Mouse (Mus musculus) monocyte, adult 59 days (primary cell): Measurements from ENCODE around the gene Atp6v1fnb. TPM values are rescaled to one million over a fixed set of nuclear protein-coding genes. Genes with fewer than 3 reads are reported as not detected.

Experiments
- total RNA-seq, 2 experiments: library from RNA; stranded (reverse); gene quantifications; one replicate each; pipeline ENCODE4 v1.2.4; 2023

The Atp6v1fnb gene
- total RNA-seq, result 1 to 10 TPM; 2.5 to 3.1 TPM

DNA sequence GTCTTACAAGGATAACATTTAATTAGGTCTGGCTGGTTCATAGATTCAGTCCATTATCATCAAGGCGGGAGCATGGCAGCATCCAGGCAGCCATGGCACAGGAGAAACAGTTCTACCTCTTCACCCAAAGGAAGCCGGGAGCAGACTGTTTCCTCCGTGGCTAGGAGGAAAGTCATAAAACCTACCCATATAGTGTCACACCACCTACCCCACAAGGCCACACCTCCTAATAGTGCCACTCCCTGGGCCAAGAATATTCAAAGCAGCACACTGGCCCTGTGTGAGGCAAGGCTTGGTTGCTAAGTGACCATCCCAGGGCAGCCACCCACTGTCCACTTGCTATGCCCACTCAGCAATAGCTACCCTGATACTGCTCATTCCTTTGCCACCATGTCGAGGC lies at the start of gene Atp6v1fnb:
TSS of gene Atp6v1fnb (plus strand) at position 301 of the 400 bp plus-strand sequence.

GRCm38 (mm10) chr6:29433038-29433803 lies 38.0 kb upstream of the Atp6v1fnb start, which contains the start of gene Flnc:
Flnc (plus strand) TSS chr6:29433256.

GRCm38 (mm10) chr6:29467583-29468354 lies 3.5 kb upstream of the Atp6v1fnb start, which contains the start of gene Atp6v1f:
Atp6v1f (plus strand) TSS chr6:29467718.

DNA sequence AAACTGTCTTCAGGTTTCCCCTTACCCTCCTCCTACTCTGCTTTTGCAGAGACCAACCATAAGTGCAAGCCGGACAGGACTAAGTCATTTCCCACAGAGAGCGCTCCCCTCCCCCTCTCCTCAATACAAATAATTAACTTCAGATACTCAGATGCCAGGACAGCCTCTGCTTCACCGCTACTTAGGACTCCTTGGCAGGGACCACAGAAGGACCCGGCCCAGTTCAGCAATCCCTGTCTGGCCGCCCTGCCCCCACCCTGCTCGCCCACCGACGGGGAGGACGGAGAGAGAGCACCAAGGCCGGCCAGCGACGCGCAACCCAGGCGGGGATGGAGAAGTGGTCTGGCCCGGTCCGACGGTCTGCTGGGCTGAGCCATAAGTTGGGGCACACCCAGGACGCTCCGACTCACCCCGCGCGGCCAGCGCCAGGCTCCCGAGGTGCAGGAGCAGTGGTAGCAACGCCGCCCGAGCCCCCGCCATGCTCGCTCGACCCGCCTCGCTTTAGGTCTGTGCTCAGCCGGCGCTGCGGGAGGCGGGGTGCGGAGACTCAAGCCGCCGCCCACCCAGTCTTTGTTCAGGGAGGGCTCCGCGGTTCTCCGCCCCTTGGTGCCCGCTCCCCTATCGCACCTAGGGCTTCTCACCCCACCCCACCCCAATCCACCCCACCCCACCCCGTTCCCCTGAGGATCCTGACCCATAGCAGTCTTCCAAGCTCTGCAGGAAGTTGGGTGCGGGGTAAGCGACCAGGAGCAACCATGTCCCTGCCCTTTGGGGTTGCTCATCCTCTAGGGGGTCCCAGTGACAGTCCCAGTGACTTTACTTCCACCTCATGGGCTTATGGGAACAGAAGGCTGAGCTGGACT lies 36.4 kb downstream of the Atp6v1fnb start, which contains the start of gene Kcp:
TSS of gene Kcp (minus strand) at position 506 of the 863 bp plus-strand sequence.

Other genes starting within 250 kb of the Atp6v1fnb start
- gene Hilpda, start 198.9 kb upstream of the Atp6v1fnb start, total RNA-seq, result 10 to 100 TPM; 15.7 to 26.3 TPM
- gene Fam71f2, start 191.8 kb upstream of the Atp6v1fnb start, total RNA-seq, result 1 to 10 TPM; 1.1 to 1.2 TPM
- gene Fam71f1, start 152.3 kb upstream of the Atp6v1fnb start, total RNA-seq, result not detected
- gene Calu, start 123.4 kb upstream of the Atp6v1fnb start, total RNA-seq, result 10 to 100 TPM; 60.9 to 61.2 TPM
- not detected for gene Opn1sw, start 83.0 kb upstream of the Atp6v1fnb start, total RNA-seq
- not detected for gene Ccdc136, start 75.1 kb upstream of the Atp6v1fnb start, total RNA-seq
- gene Flnc, start 38.2 kb upstream of the Atp6v1fnb start, total RNA-seq, result under 1 TPM; 0.09 to 0.29 TPM
- gene Atp6v1f, start 3.7 kb upstream of the Atp6v1fnb start, total RNA-seq, result 100 to 1,000 TPM; 201 to 203 TPM
- 1 to 10 TPM in 1 of 2 experiments, not detected in 1; 1.1 TPM for gene Kcp, start 36.5 kb downstream of the Atp6v1fnb start, total RNA-seq
- gene Irf5, start 55.2 kb downstream of the Atp6v1fnb start, total RNA-seq, result 100 to 1,000 TPM; 502 to 515 TPM
- 10 to 100 TPM; 56.1 to 66.9 TPM for gene Tnpo3, start 138.4 kb downstream of the Atp6v1fnb start, total RNA-seq
- 10 to 100 TPM; 14.9 to 17.1 TPM for gene Tspan33, start 222.8 kb downstream of the Atp6v1fnb start, total RNA-seq